Mouse (Mus musculus) erythroblast, embryonic 14.5 days (primary cell): ENCODE data around the gene Cluh. TPM values are rescaled to one million over a fixed set of nuclear protein-coding genes. Genes with fewer than 3 reads are reported as not detected.
A peak's percentile ranks its signal among the peaks of the same experiment; 100 is the strongest.

Source experiments
- H3K27me3 ChIP-seq: 2 replicates; pipeline ENCODE4 v1.6.1; 2012; ENCODE audit warnings: inconsistent platforms; ENCODE audit not compliant: control insufficient read depth
- H3K36me3 ChIP-seq: 2 replicates; pipeline ENCODE4 v1.6.1; 2012; ENCODE audit warnings: mild to moderate bottlenecking, inconsistent platforms; ENCODE audit not compliant: control insufficient read depth
- H3K4me1 ChIP-seq: 2 replicates; pipeline ENCODE4 v1.6.1; 2012; ENCODE audit warnings: inconsistent platforms; ENCODE audit not compliant: control insufficient read depth
- H3K4me3 ChIP-seq: replicated peaks from 2 replicates; pipeline ENCODE3; 2012; ENCODE audit warnings: moderate library complexity, mild to moderate bottlenecking, inconsistent platforms
- H3K9me3 ChIP-seq: 2 replicates; pipeline ENCODE4 v1.6.1; 2012; ENCODE audit warnings: low read length, inconsistent platforms, mixed read lengths; ENCODE audit not compliant: control insufficient read depth
- GATA1 ChIP-seq: IDR thresholded peaks from 2 replicates; pipeline ENCODE4 v1.6.1; 2012; ENCODE audit warnings: low read length, inconsistent platforms, mixed read lengths
- TAL1 ChIP-seq: IDR thresholded peaks from 3 replicates; pipeline ENCODE4 v1.6.1; 2012; ENCODE audit warnings: low read length, inconsistent platforms, mixed read lengths
- polyA plus RNA-seq: library from polyadenylated mRNA; stranded (reverse); fragments of >175 nt; gene quantifications from 2 replicates; pipeline ENCODE4 v1.2.3, GENCODE M21; 2012

Gene Cluh
- polyA plus RNA-seq: 0.49 and 0.65 TPM in 2 replicates

GRCm38 (mm10) chr11:74649095-74649646 lies at the start of gene Cluh:
Cluh (plus strand) TSS chr11:74649495.
- peaks cover 4% of the 10 kb centered on the region for H3K27me3 ChIP-seq
- H3K4me1 ChIP-seq: peaks cover 57% of the 10 kb centered on the region
- peaks cover 27% of the 10 kb centered on the region for H3K36me3 ChIP-seq
- TF ChIP-seq GATA1 (no peak), TAL1 (no peak)
- H3K9me3 ChIP-seq: no peaks in the 10 kb centered on the region
- H3K4me3 ChIP-seq: peak within 1 kb of the TSS; percentile 85

GRCm38 (mm10) chr11:74602286-74602685 lies 47.0 kb upstream of the Cluh start:
- H3K27me3 ChIP-seq: peaks cover 17% of the 10 kb centered on the region
- TF ChIP-seq GATA1 (no peak), TAL1 (no peak)
- peaks cover 7% of the 10 kb centered on the region for H3K9me3 ChIP-seq
- H3K36me3 ChIP-seq: no peaks in the 10 kb centered on the region
- no peaks in the 10 kb centered on the region for H3K4me1 ChIP-seq
- no peak overlapping the region for H3K4me3 ChIP-seq

GRCm38 (mm10) chr11:74610068-74610467 lies 39.2 kb upstream of the Cluh start:
- TF ChIP-seq TAL1: no peak
- no peak for TF ChIP-seq GATA1
- Histone ChIP-seq H3K4me1 (peaks cover 4% of the 10 kb centered on the region), H3K36me3 (no peaks in the 10 kb centered on the region), H3K4me3 (no peak overlapping the region), H3K9me3 (peaks cover 2% of the 10 kb centered on the region; the same call in 1 of the 2 replicates), H3K27me3 (peaks cover 81% of the 10 kb centered on the region)

GRCm38 (mm10) chr11:74610545-74611176 lies 38.6 kb upstream of the Cluh start, which contains the start of gene Rap1gap2:
Rap1gap2 (minus strand) TSS chr11:74610915.
- TF ChIP-seq TAL1: no peak
- TF ChIP-seq GATA1: no peak
- H3K27me3 ChIP-seq: peaks cover 84% of the 10 kb centered on the region

GRCm38 (mm10) chr11:74611437-74611836 lies 37.9 kb upstream of the Cluh start:
- peaks cover 2% of the 10 kb centered on the region; the same call in 1 of the 2 replicates for H3K9me3 ChIP-seq
- H3K27me3 ChIP-seq: peaks cover 85% of the 10 kb centered on the region
- H3K36me3 ChIP-seq: no peaks in the 10 kb centered on the region
- peaks cover 4% of the 10 kb centered on the region for H3K4me1 ChIP-seq
- H3K4me3 ChIP-seq: no peak overlapping the region
- TF ChIP-seq TAL1 (no peak), GATA1 (no peak)

More at GRCm38 (mm10) chr11:74610545-74611176, 38.6 kb upstream of the Cluh start, which contains the start of gene Rap1gap2:
- H3K36me3 ChIP-seq: no peaks in the 10 kb centered on the region
- no peak within 1 kb of the TSS for H3K4me3 ChIP-seq
- peaks cover 2% of the 10 kb centered on the region; the same call in 1 of the 2 replicates for H3K9me3 ChIP-seq
- H3K4me1 ChIP-seq: peaks cover 4% of the 10 kb centered on the region

GRCm38 (mm10) chr11:74613428-74613827 lies 35.9 kb upstream of the Cluh start:
- Histone ChIP-seq H3K36me3 (no peaks in the 10 kb centered on the region), H3K9me3 (peaks cover 2% of the 10 kb centered on the region; the same call in 1 of the 2 replicates), H3K27me3 (peaks cover 95% of the 10 kb centered on the region), H3K4me1 (peaks cover 4% of the 10 kb centered on the region), H3K4me3 (no peak overlapping the region)
- no peak for TF ChIP-seq GATA1
- no peak for TF ChIP-seq TAL1

- H3K36me3 ChIP-seq: no peaks in the 10 kb centered on the region
- H3K4me1 ChIP-seq: peaks cover 22% of the 10 kb centered on the region
- peaks cover 94% of the 10 kb centered on the region for H3K27me3 ChIP-seq
- H3K4me3 ChIP-seq: no peak overlapping the region
- no peak for TF ChIP-seq TAL1
- no peak for TF ChIP-seq GATA1
- H3K9me3 ChIP-seq: peaks cover 2% of the 10 kb centered on the region; the same call in 1 of the 2 replicates
These were observed 33.7 kb upstream of the Cluh start for GRCm38 (mm10) chr11:74615571-74615970.

- Histone ChIP-seq H3K9me3 (no peaks in the 10 kb centered on the region; the same call in 1 of the 2 replicates), H3K36me3 (peaks cover 22% of the 10 kb centered on the region), H3K4me3 (peak within 1 kb of the TSS; percentile 77), H3K4me1 (peaks cover 56% of the 10 kb centered on the region), H3K27me3 (peaks cover 60% of the 10 kb centered on the region)
- TF ChIP-seq GATA1: no peak
- TF ChIP-seq TAL1: no peak
These were observed 29.9 kb upstream of the Cluh start, which contains the start of gene Ccdc92b for GRCm38 (mm10) chr11:74619201-74619955. Ccdc92b (plus strand) TSS chr11:74619605.

GRCm38 (mm10) chr11:74619956-74620300 lies 29.4 kb upstream of the Cluh start:
- no peak for TF ChIP-seq TAL1
- TF ChIP-seq GATA1: no peak
- Histone ChIP-seq H3K4me3 (peak overlapping the region; percentile 77), H3K9me3 (no peaks in the 10 kb centered on the region; the same call in 1 of the 2 replicates), H3K4me1 (peaks cover 61% of the 10 kb centered on the region), H3K27me3 (peaks cover 54% of the 10 kb centered on the region), H3K36me3 (peaks cover 28% of the 10 kb centered on the region)
